Mouse (Mus musculus) heart, postnatal 0 days (tissue): Measurements from ENCODE around the gene Rhno1. TPM values are rescaled to one million over a fixed set of nuclear protein-coding genes. Genes with fewer than 3 reads are reported as not detected.
"Not testable (repeated sequence)": the region's sequence is repeated elsewhere in the genome, so short reads cannot be mapped to it uniquely, and the experiment has no call there.

Experiments
- ATAC-seq: fragments of 200-750 bp; cut with Nextera tagmentation; 2 replicates; pipeline ENCODE4 v1.8.0; 2017; ENCODE audit warnings: low read depth, moderate number of reproducible peaks, moderate library complexity; ENCODE audit not compliant: insufficient read depth
- DNase-seq: peaks from one replicate; pipeline ENCODE4 v3.0.0-alpha.2; 2016; ENCODE audit warnings: low spot score
- H3K27ac ChIP-seq: fragments of 300-500 bp; sonication (generic); 2 replicates; pipeline ENCODE4 v1.5.1; 2014; ENCODE audit warnings: low read depth, mild to moderate bottlenecking
- H3K27me3 ChIP-seq: fragments of 300-500 bp; sonication (generic); 2 replicates; pipeline ENCODE4 v1.6.1; 2014; ENCODE audit warnings: low read length, mixed read lengths; ENCODE audit not compliant: control insufficient read depth, insufficient read depth
- H3K36me3 ChIP-seq: fragments of 300-500 bp; sonication (generic); replicated peaks from 2 replicates; pipeline ENCODE4 v1.6.1; 2014; ENCODE audit warnings: low read length, mixed read lengths; ENCODE audit not compliant: control insufficient read depth, insufficient read depth
- H3K4me1 ChIP-seq: fragments of 300-500 bp; sonication (generic); 2 replicates; pipeline ENCODE4 v1.6.1; 2014; ENCODE audit warnings: antibody characterized with exemption; ENCODE audit not compliant: control insufficient read depth, insufficient read depth
- H3K4me2 ChIP-seq: fragments of 300-500 bp; sonication (generic); 2 replicates; pipeline ENCODE4 v1.6.1; 2014; ENCODE audit warnings: low read depth, mild to moderate bottlenecking, low read length, moderate library complexity
- H3K4me3 ChIP-seq: fragments of 300-500 bp; sonication (generic); 2 replicates; pipeline ENCODE4 v1.5.1; 2014; ENCODE audit warnings: low read depth, low read length
- H3K9ac ChIP-seq: fragments of 300-500 bp; sonication (generic); replicated peaks from 2 replicates; pipeline ENCODE4 v1.6.1; 2014; ENCODE audit warnings: low read depth, low read length, mixed read lengths
- H3K9me3 ChIP-seq: fragments of 300-500 bp; sonication (generic); replicated peaks from 2 replicates; pipeline ENCODE4 v1.6.1; 2016; ENCODE audit warnings: low read length; ENCODE audit not compliant: control insufficient read depth
- CTCF ChIP-seq: IDR thresholded peaks from 2 replicates; pipeline ENCODE4 v1.5.1; 2016; ENCODE audit warnings: antibody characterized with exemption, control low read depth, low read depth
- EP300 ChIP-seq: IDR thresholded peaks from 2 replicates; pipeline ENCODE4 v1.6.1; 2016; ENCODE audit warnings: antibody characterized with exemption, low read depth
- WGBS: fragments of 180-500 bp; shearing (Covaris S2); extraction: QIAGEN DNeasy Blood & Tissue Kit; methylation state at CpG from one replicate; pipeline ENCODE4 v1.1.7; 2014; 5-methylcytosine and 5-hydroxymethylcytosine counted together
- polyA plus RNA-seq: library from polyadenylated mRNA; unstranded; fragments of >200 nt; fragmentation: Nextera tagmentation; extraction: Ambion mirVana; gene quantifications from 2 replicates; pipeline ENCODE4 v1.2.1, GENCODE M21; 2015
- total RNA-seq: library from RNA; depleted of rRNA; stranded (reverse); fragments of >200 nt; gene quantifications from 2 replicates; pipeline ENCODE4 v1.2.3, GENCODE M21; 2014; ENCODE audit warnings: low replicate concordance

Gene Rhno1
- total and polyA plus RNA-seq, 2 experiments from 2014 or later = 22.6 to 34.7 TPM

GRCm38 (mm10) chr6:128385026-128385425, 22.3 kb upstream of the Rhno1 start:
- Histone ChIP-seq H3K4me1 (no peaks in the 10 kb centered on the region), H3K4me3 (no peak overlapping the region), H3K36me3 (no peaks in the 10 kb centered on the region), H3K4me2 (no peak overlapping the region), H3K27ac (no peak overlapping the region), H3K9me3 (no peaks in the 10 kb centered on the region), H3K27me3 (no peaks in the 10 kb centered on the region), H3K9ac (no peak overlapping the region)
- TF ChIP-seq CTCF (no peak), EP300 (no peak)
- ATAC-seq = no peak
- 67% methylated on average over 1 of the region's 1 CpGs for WGBS
- no peak for DNase-seq

GRCm38 (mm10) chr6:128383752-128384151, 21.0 kb upstream of the Rhno1 start:
- TF ChIP-seq CTCF = no peak
- TF ChIP-seq EP300 = no peak
- Histone ChIP-seq H3K9ac (no peak overlapping the region), H3K4me1 (no peaks in the 10 kb centered on the region), H3K4me3 (no peak overlapping the region), H3K4me2 (no peak overlapping the region), H3K27ac (no peak overlapping the region), H3K36me3 (no peaks in the 10 kb centered on the region), H3K9me3 (no peaks in the 10 kb centered on the region), H3K27me3 (no peaks in the 10 kb centered on the region)
- no peak for ATAC-seq
- DNase-seq = no peak
- 72% methylated on average over 7 of the region's 7 CpGs for WGBS

GRCm38 (mm10) chr6:128381254-128381653, 18.5 kb upstream of the Rhno1 start:
- H3K36me3 ChIP-seq = no peaks in the 10 kb centered on the region; the same call in 1 of the 2 replicates
- H3K4me1 ChIP-seq = no peaks in the 10 kb centered on the region
- no peak overlapping the region for H3K9ac ChIP-seq
- ATAC-seq = no peak
- no peak overlapping the region for H3K4me2 ChIP-seq
- H3K27ac ChIP-seq = no peak overlapping the region
- H3K4me3 ChIP-seq = no peak overlapping the region
- no peak for TF ChIP-seq EP300
- TF ChIP-seq CTCF = no peak
- no peak for DNase-seq
- WGBS = 67% methylated on average over 3 of the region's 3 CpGs
- no peaks in the 10 kb centered on the region for H3K27me3 ChIP-seq
- H3K9me3 ChIP-seq = no peaks in the 10 kb centered on the region

- H3K9me3 ChIP-seq, H3K4me1 ChIP-seq, H3K27ac ChIP-seq, H3K27me3 ChIP-seq, H3K9ac ChIP-seq, H3K36me3 ChIP-seq, H3K4me2 ChIP-seq, DNase-seq, ATAC-seq, H3K4me3 ChIP-seq: not testable (repeated sequence)
- WGBS = 71% methylated on average over 1 of the region's 1 CpGs
- peak; percentile 30 for TF ChIP-seq CTCF
Observed at GRCm38 (mm10) chr6:128380594-128381167, 18.0 kb upstream of the Rhno1 start.

GRCm38 (mm10) chr6:128379636-128380035, 16.9 kb upstream of the Rhno1 start:
- no peaks in the 10 kb centered on the region for H3K9me3 ChIP-seq
- H3K9ac ChIP-seq = no peak overlapping the region
- H3K36me3 ChIP-seq = peaks cover 2% of the 10 kb centered on the region
- H3K4me2 ChIP-seq = no peak overlapping the region
- no peak overlapping the region for H3K4me3 ChIP-seq
- no peaks in the 10 kb centered on the region for H3K4me1 ChIP-seq
- no peak overlapping the region for H3K27ac ChIP-seq
- TF ChIP-seq CTCF = no peak
- TF ChIP-seq EP300 = no peak
- 76% methylated on average over 16 of the region's 16 CpGs for WGBS
- no peaks in the 10 kb centered on the region for H3K27me3 ChIP-seq
- DNase-seq (no peak), ATAC-seq (no peak)

- Histone ChIP-seq H3K9ac (no peak overlapping the region), H3K27ac (no peak overlapping the region), H3K4me1 (no peaks in the 10 kb centered on the region), H3K4me2 (no peak overlapping the region), H3K36me3 (peaks cover 33% of the 10 kb centered on the region), H3K27me3 (no peaks in the 10 kb centered on the region), H3K4me3 (no peak overlapping the region), H3K9me3 (no peaks in the 10 kb centered on the region)
- TF ChIP-seq EP300 = no peak
- TF ChIP-seq CTCF = no peak
- no peak for DNase-seq
- WGBS = 88% methylated on average over 17 of the region's 17 CpGs
- no peak for ATAC-seq
Observed at GRCm38 (mm10) chr6:128376371-128377085, 13.8 kb upstream of the Rhno1 start.
